Mouse (Mus musculus) midbrain, embryonic 13.5 days (tissue): ENCODE measurements around the gene Rnaseh2b. TPM values are rescaled to one million over a fixed set of nuclear protein-coding genes. Genes with fewer than 3 reads are reported as not detected.

Source experiments
- ATAC-seq: fragments of 200-750 bp; cut with Nextera tagmentation; 2 replicates; pipeline ENCODE4 v1.8.0; 2017; ENCODE audit warnings: mild to moderate bottlenecking, moderate TSS enrichment, moderate library complexity
- H3K27ac ChIP-seq: fragments of 300-500 bp; sonication (generic); 2 replicates; pipeline ENCODE4 v1.5.1; 2015; ENCODE audit warnings: inconsistent platforms, mild to moderate bottlenecking, moderate library complexity
- H3K27me3 ChIP-seq: fragments of 300-500 bp; sonication (generic); 2 replicates; pipeline ENCODE4 v1.6.1; 2015; ENCODE audit warnings: mild to moderate bottlenecking, inconsistent platforms
- H3K36me3 ChIP-seq: fragments of 300-500 bp; sonication (generic); 2 replicates; pipeline ENCODE4 v1.6.1; 2015; ENCODE audit warnings: mild to moderate bottlenecking, inconsistent platforms
- H3K4me1 ChIP-seq: fragments of 300-500 bp; sonication (generic); replicated peaks from 2 replicates; pipeline ENCODE4 v1.6.1; 2015; ENCODE audit warnings: inconsistent platforms
- H3K4me2 ChIP-seq: fragments of 300-500 bp; sonication (generic); replicated peaks from 2 replicates; pipeline ENCODE4 v1.6.1; 2015; ENCODE audit warnings: moderate library complexity, mild to moderate bottlenecking, inconsistent platforms
- H3K4me3 ChIP-seq: fragments of 300-500 bp; sonication (generic); replicated peaks from 2 replicates; pipeline ENCODE4 v1.5.1; 2015; ENCODE audit warnings: mild to moderate bottlenecking, inconsistent platforms
- H3K9ac ChIP-seq: fragments of 300-500 bp; sonication (generic); replicated peaks from 2 replicates; pipeline ENCODE4 v1.6.1; 2015; ENCODE audit warnings: mild to moderate bottlenecking, inconsistent platforms
- H3K9me3 ChIP-seq: fragments of 300-500 bp; sonication (generic); 2 replicates; pipeline ENCODE4 v1.6.1; 2016; ENCODE audit warnings: mild to moderate bottlenecking, inconsistent platforms
- WGBS: fragments of 180-500 bp; shearing (Covaris S2); methylation state at CpG from one replicate; pipeline ENCODE4 v1.1.7; 2015; 5-methylcytosine and 5-hydroxymethylcytosine counted together
- polyA plus RNA-seq: library from polyadenylated mRNA; unstranded; fragments of >200 nt; fragmentation: Nextera tagmentation; extraction: Ambion mirVana; gene quantifications from 2 replicates; pipeline ENCODE4 v1.2.1, GENCODE M21; 2015

The Rnaseh2b gene
- polyA plus RNA-seq, 1 experiment from 2014 or later = 39.3 TPM

DNA sequence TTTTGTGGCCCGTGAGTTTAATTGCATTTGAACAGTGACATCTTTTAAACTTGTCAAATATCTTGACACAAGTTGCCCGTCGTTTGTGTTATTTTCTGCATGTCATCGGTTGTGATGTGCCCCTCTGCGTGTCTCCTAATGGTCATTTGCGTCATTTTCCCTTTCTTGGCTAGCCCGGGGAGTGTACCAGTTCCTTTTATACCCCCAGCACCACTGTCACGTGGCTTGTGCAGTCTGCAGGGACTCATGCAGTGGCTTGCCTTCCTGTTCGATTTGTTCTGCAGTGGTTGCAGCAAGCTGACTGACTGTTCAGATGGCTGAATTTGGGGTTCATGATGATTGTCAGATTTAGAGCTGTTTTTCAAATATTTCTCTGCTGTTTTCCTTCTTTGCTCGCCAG lies 81.6 kb downstream of the Rnaseh2b start:
- Histone ChIP-seq H3K9ac (no peak overlapping the region), H3K4me3 (no peak overlapping the region), H3K27me3 (no peaks in the 10 kb centered on the region), H3K9me3 (no peaks in the 10 kb centered on the region), H3K27ac (no peak overlapping the region), H3K4me1 (no peaks in the 10 kb centered on the region), H3K4me2 (no peak overlapping the region), H3K36me3 (peaks cover 13% of the 10 kb centered on the region)
- WGBS = 81% methylated on average over 10 of the region's 10 CpGs
- ATAC-seq = no peak

DNA sequence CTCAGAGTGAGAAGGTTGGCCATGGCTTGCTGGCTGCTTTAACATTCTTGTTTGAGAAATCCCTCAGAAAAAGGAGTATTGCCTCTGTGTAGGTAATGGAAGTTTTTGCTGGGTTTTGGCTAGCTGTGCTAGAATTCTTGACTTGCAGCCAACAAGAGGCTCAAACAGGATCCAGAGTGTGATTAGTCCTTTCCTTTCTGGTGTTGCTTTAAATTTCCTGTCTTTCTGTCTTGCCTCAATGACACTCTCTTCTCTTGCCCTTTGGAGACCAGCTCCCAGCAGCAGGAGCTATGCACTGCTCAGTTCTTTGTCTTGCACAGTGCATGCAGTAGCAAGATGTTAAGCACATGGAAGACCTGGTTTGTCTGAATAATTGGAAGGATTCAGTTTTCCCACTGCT lies 83.3 kb downstream of the Rnaseh2b start:
- Histone ChIP-seq H3K9me3 (no peaks in the 10 kb centered on the region), H3K27ac (no peak overlapping the region), H3K4me2 (no peak overlapping the region), H3K4me3 (no peak overlapping the region), H3K9ac (no peak overlapping the region), H3K36me3 (peaks cover 6% of the 10 kb centered on the region), H3K4me1 (no peaks in the 10 kb centered on the region), H3K27me3 (no peaks in the 10 kb centered on the region)
- ATAC-seq = no peak

DNA sequence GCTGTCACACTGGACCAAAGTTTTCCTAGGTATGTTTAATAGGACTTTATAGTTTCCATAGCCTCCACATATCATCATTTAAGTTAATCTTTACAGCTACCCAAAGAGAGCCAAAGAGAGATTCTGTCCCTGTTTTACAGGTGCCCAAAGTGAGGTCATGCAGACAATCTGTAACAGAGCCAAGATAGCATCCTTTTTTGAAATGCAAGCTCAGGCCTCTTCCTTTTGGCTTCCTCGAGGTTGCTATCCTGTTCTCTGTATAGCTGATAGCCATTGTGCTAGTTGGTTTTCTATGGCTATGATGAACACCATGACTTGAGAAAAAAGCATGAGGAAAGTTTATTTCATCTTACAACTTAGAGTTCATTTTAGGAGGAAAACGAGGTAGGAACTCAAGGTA lies 83.7 kb downstream of the Rnaseh2b start:
- Histone ChIP-seq H3K9ac (no peak overlapping the region), H3K27me3 (no peaks in the 10 kb centered on the region), H3K4me3 (no peak overlapping the region), H3K9me3 (no peaks in the 10 kb centered on the region), H3K4me2 (no peak overlapping the region), H3K4me1 (no peaks in the 10 kb centered on the region), H3K36me3 (peaks cover 6% of the 10 kb centered on the region), H3K27ac (no peak overlapping the region)
- WGBS = 90% methylated on average over 2 of the region's 2 CpGs
- no peak for ATAC-seq

DNA sequence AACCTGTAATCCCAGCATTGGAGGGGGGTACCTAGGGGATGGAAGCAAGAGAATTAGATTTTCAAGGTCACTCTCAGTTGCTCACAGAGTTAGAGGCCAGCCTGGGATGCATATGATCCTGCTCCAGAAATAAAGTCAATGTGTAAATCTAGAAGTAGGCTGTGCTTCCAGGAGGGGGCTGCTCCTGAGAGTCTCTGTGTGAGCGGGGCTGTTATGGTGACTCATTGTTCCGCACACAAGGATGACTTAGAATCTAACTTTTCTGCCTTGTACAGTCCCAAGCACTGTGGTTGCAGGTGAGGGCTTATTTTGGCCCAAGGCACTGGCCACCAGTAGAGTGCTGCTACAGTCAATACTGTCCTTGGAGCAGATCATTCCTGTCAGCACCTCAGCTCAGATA lies 87.0 kb downstream of the Rnaseh2b start:
- no peak overlapping the region for H3K4me3 ChIP-seq
- WGBS = 94% methylated on average over 2 of the region's 2 CpGs
- no peaks in the 10 kb centered on the region for H3K27me3 ChIP-seq
- no peak for ATAC-seq
- no peak overlapping the region for H3K9ac ChIP-seq
- no peaks in the 10 kb centered on the region for H3K4me1 ChIP-seq
- H3K36me3 ChIP-seq = peaks cover 6% of the 10 kb centered on the region
- no peak overlapping the region for H3K4me2 ChIP-seq
- no peaks in the 10 kb centered on the region; the same call in 1 of the 2 replicates for H3K9me3 ChIP-seq
- no peak overlapping the region for H3K27ac ChIP-seq

- H3K27ac ChIP-seq = no peak overlapping the region
- H3K4me2 ChIP-seq = no peak overlapping the region
- no peak for ATAC-seq
- no peaks in the 10 kb centered on the region; the same call in 1 of the 2 replicates for H3K9me3 ChIP-seq
- H3K36me3 ChIP-seq = peaks cover 6% of the 10 kb centered on the region
- no peaks in the 10 kb centered on the region for H3K27me3 ChIP-seq
- no peak overlapping the region for H3K4me3 ChIP-seq
- H3K9ac ChIP-seq = no peak overlapping the region
- no peaks in the 10 kb centered on the region for H3K4me1 ChIP-seq
- whole genome bisulfite sequencing = 70% methylated on average over 6 of the region's 6 CpGs
Measured at GRCm38 (mm10) chr14:62380606-62381005, 88.2 kb downstream of the Rnaseh2b start.

GRCm38 (mm10) chr14:62383109-62383508 lies 90.7 kb downstream of the Rnaseh2b start:
- no peak overlapping the region for H3K4me3 ChIP-seq
- no peaks in the 10 kb centered on the region for H3K4me1 ChIP-seq
- no peak overlapping the region for H3K9ac ChIP-seq
- H3K4me2 ChIP-seq = no peak overlapping the region
- no peak overlapping the region for H3K27ac ChIP-seq
- no peaks in the 10 kb centered on the region for H3K27me3 ChIP-seq
- H3K36me3 ChIP-seq = no peaks in the 10 kb centered on the region
- no peaks in the 10 kb centered on the region; the same call in 1 of the 2 replicates for H3K9me3 ChIP-seq
- WGBS = 89% methylated on average over 3 of the region's 3 CpGs
- no peak for ATAC-seq

DNA sequence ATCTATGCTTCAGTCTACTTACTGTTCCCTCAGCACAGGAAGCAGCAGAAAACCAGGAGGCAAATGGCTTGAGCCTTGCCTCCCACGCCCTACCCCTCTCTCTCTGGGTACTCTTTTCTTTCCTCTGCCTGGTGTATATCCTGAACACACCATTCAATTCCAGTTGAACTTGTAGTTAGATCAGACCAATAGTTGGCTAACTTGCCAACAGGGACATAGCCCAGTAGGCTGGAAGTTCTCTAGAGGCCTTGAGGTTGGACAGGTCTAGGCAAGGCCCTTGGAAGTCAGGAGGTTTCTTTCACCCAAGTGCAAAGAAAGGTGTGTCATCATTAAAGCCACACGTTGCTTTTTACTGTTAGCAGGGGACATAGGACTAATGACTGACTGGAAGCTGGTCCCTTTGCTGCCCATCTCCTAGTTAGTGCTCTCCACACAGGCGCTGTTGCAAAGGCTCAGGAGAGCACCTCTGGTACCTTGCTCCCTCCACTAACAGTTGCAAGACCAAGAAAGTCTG lies 91.5 kb downstream of the Rnaseh2b start:
- no peak overlapping the region for H3K4me2 ChIP-seq
- WGBS = 95% methylated on average over 3 of the region's 3 CpGs
- no peak overlapping the region for H3K4me3 ChIP-seq
- no peak overlapping the region for H3K9ac ChIP-seq
- H3K27me3 ChIP-seq = no peaks in the 10 kb centered on the region
- ATAC-seq = no peak
- no peak overlapping the region for H3K27ac ChIP-seq
- H3K9me3 ChIP-seq = no peaks in the 10 kb centered on the region; the same call in 1 of the 2 replicates
- H3K4me1 ChIP-seq = peaks cover 3% of the 10 kb centered on the region
- H3K36me3 ChIP-seq = no peaks in the 10 kb centered on the region

GRCm38 (mm10) chr14:62389064-62389728 lies 96.8 kb downstream of the Rnaseh2b start:
- Histone ChIP-seq H3K27ac (peak overlapping the region; percentile 79), H3K9me3 (no peaks in the 10 kb centered on the region), H3K4me1 (peaks cover 17% of the 10 kb centered on the region), H3K4me2 (peak overlapping the region; percentile 34), H3K9ac (no peak overlapping the region; the same call in 1 of the 2 replicates), H3K27me3 (no peaks in the 10 kb centered on the region), H3K4me3 (no peak overlapping the region), H3K36me3 (no peaks in the 10 kb centered on the region)
- 15% methylated on average over 6 of the region's 6 CpGs for WGBS
- ATAC-seq = peak; percentile 90

- Histone ChIP-seq H3K4me1 (peaks cover 17% of the 10 kb centered on the region), H3K4me3 (no peak overlapping the region), H3K36me3 (no peaks in the 10 kb centered on the region), H3K4me2 (peak overlapping the region; percentile 34), H3K9me3 (no peaks in the 10 kb centered on the region), H3K9ac (no peak overlapping the region), H3K27ac (peak overlapping the region; percentile 79), H3K27me3 (no peaks in the 10 kb centered on the region)
- WGBS = 68% methylated on average over 9 of the region's 9 CpGs
- ATAC-seq = peak; percentile 73
Measured at GRCm38 (mm10) chr14:62389729-62390536, 97.5 kb downstream of the Rnaseh2b start.

DNA sequence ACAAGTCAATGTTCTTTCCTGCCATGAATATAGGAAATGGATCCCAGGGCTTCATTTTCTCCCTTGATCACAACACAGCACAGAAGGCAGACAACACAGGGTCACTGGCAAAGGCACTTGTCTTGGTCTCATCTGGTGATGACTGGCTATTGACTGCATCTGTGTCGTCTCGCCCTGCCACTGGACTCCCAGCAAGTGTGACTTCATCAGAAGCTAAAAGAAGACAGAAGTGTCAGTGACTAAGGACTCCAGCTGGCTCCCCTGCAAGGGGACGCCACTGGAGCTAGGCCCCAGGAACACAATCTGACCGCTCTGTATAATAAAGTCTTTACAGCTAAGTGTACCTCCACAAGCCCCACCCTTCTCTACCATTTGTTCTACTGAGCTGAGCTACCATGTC lies 100.4 kb downstream of the Rnaseh2b start:
- Histone ChIP-seq H3K27me3 (no peaks in the 10 kb centered on the region), H3K4me1 (peaks cover 17% of the 10 kb centered on the region), H3K9ac (no peak overlapping the region), H3K36me3 (no peaks in the 10 kb centered on the region), H3K27ac (no peak overlapping the region), H3K4me3 (no peak overlapping the region), H3K4me2 (no peak overlapping the region), H3K9me3 (no peaks in the 10 kb centered on the region)
- ATAC-seq = no peak
- 75% methylated on average over 4 of the region's 4 CpGs for WGBS

DNA sequence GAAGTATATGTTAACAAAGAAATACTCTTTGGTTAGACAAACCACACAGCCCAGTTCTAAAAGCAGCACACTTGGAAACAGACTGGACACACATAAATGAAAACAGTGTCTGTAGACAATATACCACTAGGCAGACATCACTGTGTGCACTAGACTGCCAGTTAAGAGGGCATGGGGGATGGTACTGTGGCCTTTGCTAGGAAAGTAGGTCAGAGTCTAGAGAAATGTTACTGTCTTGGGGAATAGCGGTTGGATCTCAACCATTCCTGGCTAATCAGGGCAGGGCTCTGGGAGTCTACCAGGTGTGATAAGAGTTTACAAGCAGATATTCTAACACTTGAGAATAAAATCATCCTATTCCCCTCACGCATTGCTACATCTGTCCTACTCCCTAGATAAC lies 103.0 kb downstream of the Rnaseh2b start:
- no peak for ATAC-seq
- H3K4me1 ChIP-seq = no peaks in the 10 kb centered on the region
- no peak overlapping the region for H3K4me2 ChIP-seq
- no peaks in the 10 kb centered on the region for H3K36me3 ChIP-seq
- no peaks in the 10 kb centered on the region for H3K9me3 ChIP-seq
- no peak overlapping the region for H3K27ac ChIP-seq
- H3K4me3 ChIP-seq = no peak overlapping the region
- WGBS = 98% methylated on average over 2 of the region's 2 CpGs
- H3K27me3 ChIP-seq = no peaks in the 10 kb centered on the region
- no peak overlapping the region for H3K9ac ChIP-seq

- Histone ChIP-seq H3K4me3 (no peak overlapping the region), H3K36me3 (no peaks in the 10 kb centered on the region), H3K27ac (peak overlapping the region; percentile 84), H3K4me1 (peaks cover 29% of the 10 kb centered on the region), H3K4me2 (no peak overlapping the region), H3K27me3 (no peaks in the 10 kb centered on the region), H3K9me3 (0 out of 2 replicates have a peak, but pooled peaks cover 4% of the 10 kb centered on the region), H3K9ac (no peak overlapping the region)
- ATAC-seq = peak; percentile 94
- WGBS = 30% methylated on average over 7 of the region's 7 CpGs
Measured at GRCm38 (mm10) chr14:62416007-62416741, 123.8 kb downstream of the Rnaseh2b start.
